Mouse (Mus musculus) stomach, embryonic 16.5 days (tissue): ENCODE measurements at regions not wholly inside any gene's neighbourhood (a gene's known extent, or its start where the extent isn't known, plus 50 kb on each side); places are given as distances from the start of the nearest gene placed in this dataset.

ENCODE experiments used
- ATAC-seq: fragments of 200-750 bp; cut with Nextera tagmentation; 2 replicates; pipeline ENCODE4 v1.8.0; 2017; ENCODE audit warnings: moderate number of reproducible peaks, moderate TSS enrichment; ENCODE audit not compliant: insufficient read depth, low FRiP score
- H3K27ac ChIP-seq: fragments of 300-500 bp; sonication (generic); 2 replicates; pipeline ENCODE4 v1.5.1; 2014; ENCODE audit warnings: low read length
- H3K27me3 ChIP-seq: fragments of 300-500 bp; sonication (generic); 2 replicates; pipeline ENCODE4 v1.6.1; 2014; ENCODE audit warnings: low read length, control low read depth, mixed read lengths; ENCODE audit not compliant: control insufficient read depth, insufficient read depth
- H3K36me3 ChIP-seq: fragments of 300-500 bp; sonication (generic); 2 replicates; pipeline ENCODE4 v1.6.1; 2014; ENCODE audit warnings: low read length; ENCODE audit not compliant: control insufficient read depth, insufficient read depth
- H3K4me1 ChIP-seq: fragments of 300-500 bp; sonication (generic); 2 replicates; pipeline ENCODE4 v1.6.1; 2014; ENCODE audit warnings: low read length, control low read depth, mixed read lengths; ENCODE audit not compliant: control insufficient read depth, insufficient read depth
- H3K4me2 ChIP-seq: fragments of 300-500 bp; sonication (generic); 2 replicates; pipeline ENCODE4 v1.6.1; 2014; ENCODE audit warnings: low read depth, low read length, mixed read lengths
- H3K4me3 ChIP-seq: fragments of 300-500 bp; sonication (generic); replicated peaks from 2 replicates; pipeline ENCODE4 v1.5.1; 2014; ENCODE audit warnings: mild to moderate bottlenecking, low read length
- H3K9ac ChIP-seq: fragments of 300-500 bp; sonication (generic); 2 replicates; pipeline ENCODE4 v1.6.1; 2014; ENCODE audit warnings: low read length
- H3K9me3 ChIP-seq: fragments of 300-500 bp; sonication (generic); replicated peaks from 2 replicates; pipeline ENCODE4 v1.6.1; 2016; ENCODE audit warnings: low read length, control low read depth; ENCODE audit not compliant: control insufficient read depth
- WGBS: fragments of 180-500 bp; shearing (Covaris S2); extraction: QIAGEN DNeasy Blood & Tissue Kit; methylation state at CpG from one replicate; pipeline ENCODE4 v1.1.7; 2014; 5-methylcytosine and 5-hydroxymethylcytosine counted together

- Histone ChIP-seq H3K4me1 (peaks cover 4% of the 10 kb centered on the region; the same call in 1 of the 2 replicates), H3K36me3 (no peaks in the 10 kb centered on the region), H3K27me3 (no peaks in the 10 kb centered on the region), H3K9ac (no peak overlapping the region), H3K4me3 (no peak overlapping the region), H3K27ac (no peak overlapping the region), H3K4me2 (no peak overlapping the region), H3K9me3 (no peaks in the 10 kb centered on the region)
- ATAC-seq, result no peak
- 87% methylated on average over 4 of the region's 4 CpGs for WGBS
Observed at GRCm38 (mm10) chr15:67048621-67049020, 547.9 kb upstream of the Lrrc6 start.

- no peaks in the 10 kb centered on the region for H3K27me3 ChIP-seq
- 90% methylated on average over 5 of the region's 5 CpGs for whole genome bisulfite sequencing
- no peak; the same call in 1 of the 2 replicates for ATAC-seq
- H3K27ac ChIP-seq, result no peak overlapping the region
- no peak overlapping the region for H3K9ac ChIP-seq
- no peaks in the 10 kb centered on the region for H3K9me3 ChIP-seq
- no peaks in the 10 kb centered on the region for H3K36me3 ChIP-seq
- H3K4me1 ChIP-seq, result peaks cover 4% of the 10 kb centered on the region; the same call in 1 of the 2 replicates
- H3K4me3 ChIP-seq, result no peak overlapping the region
- no peak overlapping the region for H3K4me2 ChIP-seq
Observed at GRCm38 (mm10) chr15:67048148-67048547, 547.4 kb upstream of the Lrrc6 start.

- H3K9me3 ChIP-seq, result no peaks in the 10 kb centered on the region
- H3K4me3 ChIP-seq, result no peak overlapping the region
- no peak overlapping the region for H3K4me2 ChIP-seq
- H3K4me1 ChIP-seq, result peaks cover 4% of the 10 kb centered on the region; the same call in 1 of the 2 replicates
- H3K27me3 ChIP-seq, result no peaks in the 10 kb centered on the region
- 59% methylated on average over 12 of the region's 12 CpGs for WGBS
- no peaks in the 10 kb centered on the region for H3K36me3 ChIP-seq
- no peak overlapping the region for H3K9ac ChIP-seq
- no peak for ATAC-seq
- peak overlapping the region; percentile 21 for H3K27ac ChIP-seq
Observed at GRCm38 (mm10) chr15:67045920-67046804, 545.5 kb upstream of the Lrrc6 start.

GRCm38 (mm10) chr15:67045329-67045728 lies 544.6 kb upstream of the Lrrc6 start:
- Histone ChIP-seq H3K9me3 (no peaks in the 10 kb centered on the region), H3K27ac (peak overlapping the region; percentile 15; the same call in 1 of the 2 replicates), H3K4me1 (peaks cover 8% of the 10 kb centered on the region), H3K36me3 (no peaks in the 10 kb centered on the region), H3K4me3 (no peak overlapping the region), H3K4me2 (no peak overlapping the region), H3K27me3 (no peaks in the 10 kb centered on the region), H3K9ac (no peak overlapping the region)
- ATAC-seq, result peak; percentile 63; the same call in 1 of the 2 replicates
- WGBS, result 16% methylated on average over 3 of the region's 3 CpGs

GRCm38 (mm10) chr15:67044806-67045205 lies 544.1 kb upstream of the Lrrc6 start:
- no peak for ATAC-seq
- Histone ChIP-seq H3K4me3 (no peak overlapping the region), H3K27ac (no peak overlapping the region; the same call in 1 of the 2 replicates), H3K27me3 (no peaks in the 10 kb centered on the region), H3K4me1 (peaks cover 13% of the 10 kb centered on the region), H3K9ac (no peak overlapping the region), H3K9me3 (no peaks in the 10 kb centered on the region), H3K4me2 (no peak overlapping the region), H3K36me3 (no peaks in the 10 kb centered on the region)
- WGBS, result 69% methylated on average over 4 of the region's 4 CpGs

GRCm38 (mm10) chr15:67042131-67042530 lies 541.4 kb upstream of the Lrrc6 start:
- no peak overlapping the region for H3K9ac ChIP-seq
- H3K27me3 ChIP-seq, result no peaks in the 10 kb centered on the region
- H3K4me3 ChIP-seq, result no peak overlapping the region

GRCm38 (mm10) chr15:67040229-67040628 lies 539.5 kb upstream of the Lrrc6 start:
- Histone ChIP-seq H3K27me3 (no peaks in the 10 kb centered on the region), H3K27ac (peak overlapping the region; percentile 74), H3K4me2 (peak overlapping the region; percentile 58), H3K4me3 (peak overlapping the region; percentile 46), H3K9me3 (no peaks in the 10 kb centered on the region), H3K36me3 (no peaks in the 10 kb centered on the region), H3K9ac (peak overlapping the region; percentile 59; the same call in 1 of the 2 replicates), H3K4me1 (peaks cover 11% of the 10 kb centered on the region)
- peak; percentile 59; the same call in 1 of the 2 replicates for ATAC-seq
- 27% methylated on average over 12 of the region's 12 CpGs for WGBS

More at GRCm38 (mm10) chr15:67042131-67042530, 541.4 kb upstream of the Lrrc6 start:
- H3K27ac ChIP-seq, result no peak overlapping the region
- ATAC-seq, result no peak
- 72% methylated on average over 2 of the region's 2 CpGs for WGBS
- no peaks in the 10 kb centered on the region for H3K36me3 ChIP-seq
- H3K4me1 ChIP-seq, result peaks cover 14% of the 10 kb centered on the region
- H3K9me3 ChIP-seq, result no peaks in the 10 kb centered on the region
- no peak overlapping the region for H3K4me2 ChIP-seq

GRCm38 (mm10) chr15:67039421-67039907 lies 538.8 kb upstream of the Lrrc6 start:
- H3K9ac ChIP-seq, result peak overlapping the region; percentile 59
- H3K4me1 ChIP-seq, result peaks cover 11% of the 10 kb centered on the region

GRCm38 (mm10) chr15:67037647-67038046 lies 536.9 kb upstream of the Lrrc6 start:
- Histone ChIP-seq H3K27me3 (no peaks in the 10 kb centered on the region), H3K4me1 (peaks cover 11% of the 10 kb centered on the region), H3K4me2 (no peak overlapping the region), H3K36me3 (no peaks in the 10 kb centered on the region), H3K9me3 (no peaks in the 10 kb centered on the region), H3K9ac (no peak overlapping the region), H3K27ac (no peak overlapping the region), H3K4me3 (no peak overlapping the region)
- WGBS, result 64% methylated on average over 4 of the region's 4 CpGs
- ATAC-seq, result no peak

More at GRCm38 (mm10) chr15:67039421-67039907, 538.8 kb upstream of the Lrrc6 start:
- peak overlapping the region; percentile 74 for H3K27ac ChIP-seq
- H3K4me3 ChIP-seq, result peak overlapping the region; percentile 46
- no peaks in the 10 kb centered on the region for H3K27me3 ChIP-seq
- no peaks in the 10 kb centered on the region for H3K9me3 ChIP-seq
- ATAC-seq, result peak; percentile 94
- WGBS, result 2% methylated on average over 16 of the region's 16 CpGs
- H3K36me3 ChIP-seq, result no peaks in the 10 kb centered on the region
- peak overlapping the region; percentile 58 for H3K4me2 ChIP-seq
